Comparison of ENCODE assay signal across 8 mouse cellular contexts in genomic region chr7:110061199-110061751, GRCm38 (mm10). TPM values are rescaled to one million over a fixed set of nuclear protein-coding genes. Genes with fewer than 3 reads are reported as not detected.
DNase-seq lines count a peak whose midpoint lies in the region; ATAC-seq and TF ChIP-seq lines count a peak whose summit lies in the region.

TSS of gene Zfp143 (plus strand) at chr7:110061217.

- H3K4me2 ChIP-seq in forebrain, postnatal 0 days (ENCODE audit: low read depth): peak within 1 kb of the TSS; percentile 72
- peak within 1 kb of the TSS; percentile 58 for H3K4me2 ChIP-seq in lung, embryonic 15.5 days

- H3K9ac ChIP-seq in MEL (ENCODE audit: control insufficient read depth, low read depth, low read length, poor library complexity, severe bottlenecking): peak within 1 kb of the TSS; percentile 97
- H3K9ac ChIP-seq in forebrain, postnatal 0 days: peak within 1 kb of the TSS; percentile 100
- peak within 1 kb of the TSS; percentile 98 for H3K9ac ChIP-seq in lung, embryonic 15.5 days

- DNase-seq in MEL (ENCODE audit: low read depth, low spot score): peak; percentile 100
- DNase-seq in cerebellum, adult 2 months: peak; percentile 100
- peak; percentile 100 for DNase-seq in forebrain, postnatal 0 days
- peak; percentile 100 for DNase-seq in heart, postnatal 4 days
- DNase-seq in layer of hippocampus, adult 8-10 months (ENCODE audit: low spot score in 2 of 2): peak; percentile 100
- DNase-seq in ovary, adult 18-20 months (ENCODE audit: low spot score): peak; percentile 100
- peak; percentile 100 for DNase-seq in thymus, postnatal 0 days (ENCODE audit: low spot score)

- no peaks in the 10 kb centered on the region for H3K27me3 ChIP-seq in MEL (ENCODE audit: control insufficient read depth in 1 of 2, insufficient read depth in 2 of 2, low read length in 2 of 2)
- no peaks in the 10 kb centered on the region for H3K27me3 ChIP-seq in cerebellum, adult 2 months (ENCODE audit: control insufficient read depth, insufficient read depth, low read length)
- H3K27me3 ChIP-seq in forebrain, postnatal 0 days (ENCODE audit: insufficient read depth, low read length): no peaks in the 10 kb centered on the region
- H3K27me3 ChIP-seq in lung, embryonic 15.5 days: no peaks in the 10 kb centered on the region

- 0 out of 6 replicates have a peak, but pooled peaks of 1 of the 3 experiments have one; percentile 2 for TF ChIP-seq CTCF in MEL (IDR thresholded peaks at IDR 0.05 in 2 of 3, conservative IDR thresholded peaks at IDR 0.05 in 1 of 3; ENCODE audit: control insufficient read depth in 1 of 3, insufficient read depth in 1 of 3, low read depth in 2 of 3, low read length in 3 of 3, poor library complexity in 1 of 3, severe bottlenecking in 1 of 3)
- TF ChIP-seq CTCF in cerebellum, adult 2 months (IDR thresholded peaks at IDR 0.05; ENCODE audit: borderline replicate concordance, insufficient read depth, low read depth, low read length): no peak
- TF ChIP-seq CTCF in forebrain, postnatal 0 days (IDR thresholded peaks at IDR 0.05; ENCODE audit: low read depth): peak; percentile 16; the same call in 1 of the 2 replicates

- H3K79me2 ChIP-seq in MEL (ENCODE audit: control insufficient read depth, insufficient read depth, low read length, poor library complexity): peaks cover 24% of the 10 kb centered on the region

- WGBS in cerebellum, adult 2 months: under 1% methylated on average over 34 of the region's 34 CpGs
- WGBS in forebrain, postnatal 0 days: under 1% methylated on average over 34 of the region's 34 CpGs
- WGBS in lung, embryonic 15.5 days: under 1% methylated on average over 34 of the region's 34 CpGs

- no peak for TF ChIP-seq RAD21 in MEL (IDR thresholded peaks at IDR 0.05; ENCODE audit: low read depth, low read length)

- peak in 1 of 2 experiments; percentile 69; a peak in 2 of 4 replicates for TF ChIP-seq POLR2A in MEL (IDR thresholded peaks at IDR 0.05; ENCODE audit: control insufficient read depth in 1 of 2, insufficient read depth in 1 of 2, low read depth in 1 of 2, low read length in 2 of 2, poor library complexity in 1 of 2)
- peak; percentile 74; the same call in 1 of the 2 replicates for TF ChIP-seq POLR2A in cerebellum, adult 2 months (IDR thresholded peaks at IDR 0.05; ENCODE audit: borderline replicate concordance, insufficient read depth, low read length)

- peaks cover 9 to 27% of the 10 kb centered on the region in 2 experiments for H3K36me3 ChIP-seq in MEL (ENCODE audit: control insufficient read depth in 1 of 2, insufficient read depth in 2 of 2, low read length in 2 of 2)
- no peaks in the 10 kb centered on the region for H3K36me3 ChIP-seq in forebrain, postnatal 0 days (ENCODE audit: insufficient read depth)
- peaks cover 17% of the 10 kb centered on the region for H3K36me3 ChIP-seq in lung, embryonic 15.5 days

- no peak for TF ChIP-seq EP300 in MEL (IDR thresholded peaks at IDR 0.05; ENCODE audit: low read depth in 1 of 2, low read length in 2 of 2)

- H3K9me3 ChIP-seq in MEL (replicated peaks; ENCODE audit: insufficient read depth, low read length): no peaks in the 10 kb centered on the region
- no peaks in the 10 kb centered on the region for H3K9me3 ChIP-seq in forebrain, postnatal 0 days (ENCODE audit: low read length)
- H3K9me3 ChIP-seq in lung, embryonic 15.5 days: no peaks in the 10 kb centered on the region

- H3K4me1 ChIP-seq in MEL (ENCODE audit: control insufficient read depth in 1 of 2, insufficient read depth in 2 of 2, low read length in 2 of 2): peaks cover 0 to 14% of the 10 kb centered on the region in 2 experiments; a peak in 2 of 4 replicates
- H3K4me1 ChIP-seq in cerebellum, adult 2 months (ENCODE audit: control insufficient read depth, insufficient read depth, low read length): peaks cover 3% of the 10 kb centered on the region; the same call in 1 of the 2 replicates
- peaks cover 18% of the 10 kb centered on the region for H3K4me1 ChIP-seq in forebrain, postnatal 0 days (ENCODE audit: insufficient read depth)
- H3K4me1 ChIP-seq in lung, embryonic 15.5 days: peaks cover 20% of the 10 kb centered on the region

- H3K27ac ChIP-seq in MEL (ENCODE audit: control insufficient read depth, low read depth, low read length): peak within 1 kb of the TSS; percentile 96
- peak within 1 kb of the TSS; percentile 99 for H3K27ac ChIP-seq in cerebellum, adult 2 months (ENCODE audit: insufficient read depth, low read length)
- H3K27ac ChIP-seq in forebrain, postnatal 0 days (ENCODE audit: low read depth, low read length): peak within 1 kb of the TSS; percentile 100
- H3K27ac ChIP-seq in lung, embryonic 15.5 days: peak within 1 kb of the TSS; percentile 100

- peak within 1 kb of the TSS; percentile 79 to 90 for H3K4me3 ChIP-seq in MEL (ENCODE audit: control insufficient read depth in 1 of 2, insufficient read depth in 1 of 2, low read depth in 2 of 2, low read length in 2 of 2)
- H3K4me3 ChIP-seq in cerebellum, adult 2 months (replicated peaks; ENCODE audit: insufficient read depth, low read depth, low read length): peak within 1 kb of the TSS; percentile 96
- peak within 1 kb of the TSS; percentile 95 for H3K4me3 ChIP-seq in forebrain, postnatal 0 days (ENCODE audit: low read depth, low read length)
- peak within 1 kb of the TSS; percentile 83 for H3K4me3 ChIP-seq in lung, embryonic 15.5 days

- peak; percentile 97 for ATAC-seq in forebrain, postnatal 0 days
- peak; percentile 99 for ATAC-seq in lung, embryonic 15.5 days (ENCODE audit: borderline replicate concordance, extremely low read depth, low FRiP score, low TSS enrichment)

TF ChIP-seq in MEL, 35 proteins besides CTCF, POLR2A, EP300 and RAD21:
- peak; percentile 16; the same call in 1 of the 2 replicates for TF ChIP-seq MXI1 (IDR thresholded peaks at IDR 0.05; ENCODE audit: low read depth, low read length)
- TF ChIP-seq POLR2AphosphoS5 (IDR thresholded peaks at IDR 0.05; ENCODE audit: borderline replicate concordance, low read depth, low read length): no peak
- TF ChIP-seq USF2 (IDR thresholded peaks at IDR 0.05; ENCODE audit: borderline replicate concordance in 1 of 2, insufficient read depth in 1 of 2, low read depth in 1 of 2, low read length in 2 of 2): no peak
- 0 out of 2 replicates have a peak, but pooled peaks have one; percentile 0 for TF ChIP-seq UBTF (IDR thresholded peaks at IDR 0.05; ENCODE audit: borderline replicate concordance, insufficient read depth, low read depth, low read length)
- TF ChIP-seq MAZ (IDR thresholded peaks at IDR 0.05; ENCODE audit: low read depth, low read length): peak; percentile 73
- TF ChIP-seq MYC (IDR thresholded peaks at IDR 0.05; ENCODE audit: low read depth, low read length): no peak
- TF ChIP-seq TCF12 (IDR thresholded peaks at IDR 0.05; ENCODE audit: low read depth, low read length): peak; percentile 41; the same call in 1 of the 2 replicates
- no peak for TF ChIP-seq MYB (IDR thresholded peaks at IDR 0.05; ENCODE audit: low read depth, low read length)
- TF ChIP-seq CHD2 (IDR thresholded peaks at IDR 0.05; ENCODE audit: low read length): peak; percentile 72
- TF ChIP-seq E2F4 (IDR thresholded peaks at IDR 0.05; ENCODE audit: borderline replicate concordance, low read depth, low read length): 0 out of 2 replicates have a peak, but pooled peaks have one; percentile 6
- peak; percentile 12 for TF ChIP-seq POLR2AphosphoS2 (IDR thresholded peaks at IDR 0.05; ENCODE audit: low read length)
- TF ChIP-seq ETS1 (IDR thresholded peaks at IDR 0.05; ENCODE audit: low read depth, low read length): 0 out of 2 replicates have a peak, but pooled peaks have one; percentile 31
- no peak for TF ChIP-seq SIN3A (IDR thresholded peaks at IDR 0.05; ENCODE audit: low read length)
- peak; percentile 86 for TF ChIP-seq HCFC1 (IDR thresholded peaks at IDR 0.05; ENCODE audit: low read depth, low read length)
- TF ChIP-seq MAX (IDR thresholded peaks at IDR 0.05; ENCODE audit: low read length): peak; percentile 8; the same call in 1 of the 2 replicates
- 0 out of 2 replicates have a peak, but pooled peaks have one; percentile 69 for TF ChIP-seq CHD1 (IDR thresholded peaks at IDR 0.05; ENCODE audit: low read depth, low read length)
- TF ChIP-seq JUND (IDR thresholded peaks at IDR 0.05; ENCODE audit: low read depth, low read length): no peak
- TF ChIP-seq SMC3 (IDR thresholded peaks at IDR 0.05; ENCODE audit: low read depth, low read length): no peak
- TF ChIP-seq KAT2A (conservative IDR thresholded peaks at IDR 0.05; ENCODE audit: low read depth, low read length): peak; percentile 69
TF ChIP-seq in MEL: peak in this region for 12.

RNA-seq across cellular contexts. Expression of gene Zfp143, which starts in this region (rescaled TPM):
- total RNA-seq in MEL (2012; rRNA removed): 13.9 and 16.0 TPM in 2 replicates
- polyA plus RNA-seq in MEL (2012; ENCODE audit: insufficient read depth in 1 of 2, insufficient read length in 2 of 2, low read depth in 1 of 2, low replicate concordance in 2 of 2, missing spikeins in 1 of 2): 10 to 100 TPM in 1 of 2 experiments, not detected in 1; 15.7 TPM
- 16.0 and 16.7 TPM in 2 replicates for polyA plus RNA-seq in cerebellum, adult 2 months (2012; rRNA removed)
- total RNA-seq in forebrain, postnatal 0 days (2014; rRNA removed): 12.1 and 12.2 TPM in 2 replicates
- 5.7 and 6.7 TPM in 2 replicates for polyA plus RNA-seq in forebrain, postnatal 0 days (2015; fragmentation: Nextera tagmentation; extraction: Ambion mirVana)
- 10 to 100 TPM; 12.9 to 14.4 TPM for total RNA-seq in heart, postnatal 4 days (2021)
- 10 to 100 TPM in 3 of 4 experiments, 1 to 10 TPM in 1; 9.7 to 13.4 (median 11.9) TPM for total RNA-seq in layer of hippocampus, adult 8-10 months (2022)
- 20.7 and 21.2 TPM in 2 replicates for polyA plus RNA-seq in lung, embryonic 15.5 days (2015; fragmentation: Nextera tagmentation; extraction: Ambion mirVana)
- 21.6 and 21.9 TPM in 2 replicates for polyA plus RNA-seq in thymus, postnatal 0 days (2015; fragmentation: Nextera tagmentation; extraction: Ambion mirVana)

Comparison
In these comparisons a context has a peak if more than half of its experiments do, and no peak if none do; other contexts are left out.
1. Peak in every context shown above with its lines: DNase-seq, ATAC-seq, H3K4me3 ChIP-seq and H3K27ac ChIP-seq.